14 mouse cellular contexts compared by ENCODE assay signal in the genomic region with DNA sequence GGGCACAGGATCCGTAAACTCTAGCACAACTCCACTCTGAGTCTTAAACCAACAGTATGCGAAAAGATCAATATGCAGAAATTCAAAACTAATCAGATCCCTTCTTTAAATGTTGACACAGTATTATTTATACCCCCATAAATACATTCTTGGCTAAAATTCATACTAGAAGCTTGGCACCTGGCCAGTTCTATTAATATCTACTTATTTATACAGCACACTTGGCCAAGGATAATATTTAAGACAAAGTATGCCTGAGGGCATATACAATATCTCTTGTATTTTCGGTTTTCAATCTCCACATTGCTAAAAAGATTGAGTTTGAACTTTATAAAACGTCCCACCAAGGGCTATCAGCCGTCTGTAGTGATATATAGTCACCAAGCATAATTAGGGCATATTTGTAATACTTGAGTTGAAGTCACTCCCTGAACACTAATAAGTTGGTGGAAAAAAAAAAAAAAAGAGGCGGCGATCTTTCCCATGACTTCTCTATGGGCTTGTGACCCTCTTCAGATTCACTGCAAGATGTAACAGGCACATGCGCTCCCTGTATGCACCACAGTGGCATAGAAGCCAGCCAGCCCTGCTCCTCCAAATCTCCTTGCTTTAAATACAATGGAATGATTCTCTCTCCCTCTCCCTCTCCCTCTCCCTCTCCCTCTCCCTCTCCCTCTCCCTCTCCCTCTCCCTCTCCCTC. TPM values are rescaled to one million over a fixed set of nuclear protein-coding genes. Genes with fewer than 3 reads are reported as not detected.
DNase-seq lines count a peak whose midpoint lies in the region; ATAC-seq and TF ChIP-seq lines count a peak whose summit lies in the region.
"Had no signal": no experiment of that assay in that cellular context is flagged by ENCODE, and none has a peak within 500 bp of the region (broad histone marks: within the 10 kb centered on the region; RNA-seq: fewer than 3 reads in every experiment).

No protein-coding gene starts in this region.

- H3K4me1 ChIP-seq in intestine, embryonic 14.5 days (replicated peaks; ENCODE audit: control insufficient read depth, insufficient read depth, low read length), result peaks cover 12% of the 10 kb centered on the region
- peaks cover 23% of the 10 kb centered on the region for H3K4me1 ChIP-seq in intestine, embryonic 16.5 days (ENCODE audit: control insufficient read depth, insufficient read depth, low read length)
- peaks cover 48% of the 10 kb centered on the region for H3K4me1 ChIP-seq in limb, embryonic 13.5 days
- no peaks in the 10 kb centered on the region for H3K4me1 ChIP-seq in forebrain, embryonic 11.5 days (replicated peaks; ENCODE audit: control insufficient read depth, insufficient read depth, low read length)
- H3K4me1 ChIP-seq in midbrain, embryonic 13.5 days (replicated peaks), result peaks cover 31% of the 10 kb centered on the region

- TF ChIP-seq CTCF in gastrocnemius, adult 2 months (IDR thresholded peaks at IDR 0.05), result no peak

- no peak for DNase-seq in gastrocnemius, adult 2 months
- DNase-seq in gastrocnemius, postnatal 14 days, result no peak
- DNase-seq in intestine, embryonic 14.5 days (ENCODE audit: low spot score), result no peak
- DNase-seq in Muller cell, postnatal 12 days (ENCODE audit: inconsistent ontology term), result peak; percentile 80
- DNase-seq in forebrain, embryonic 11.5 days (ENCODE audit: low spot score), result no peak
- DNase-seq: adrenal gland, postnatal 14 days; kidney, adult 9 months; left cerebral cortex, postnatal 4 days had no signal

- no peaks in the 10 kb centered on the region for H3K9me3 ChIP-seq in intestine, embryonic 14.5 days (ENCODE audit: control insufficient read depth, low read length)
- H3K9me3 ChIP-seq in intestine, embryonic 16.5 days (ENCODE audit: control insufficient read depth, low read length), result no peaks in the 10 kb centered on the region
- H3K9me3 ChIP-seq in limb, embryonic 13.5 days, result no peaks in the 10 kb centered on the region
- H3K9me3 ChIP-seq in forebrain, embryonic 11.5 days (ENCODE audit: control insufficient read depth, low read length), result no peaks in the 10 kb centered on the region
- H3K9me3 ChIP-seq in midbrain, embryonic 13.5 days, result no peaks in the 10 kb centered on the region
- H3K9me3 ChIP-seq: midbrain, embryonic 12.5 days; neural tube, embryonic 12.5 days had no signal

- ATAC-seq in intestine, embryonic 14.5 days (replicated peaks; ENCODE audit: low FRiP score, low TSS enrichment, low read depth), result no peak
- ATAC-seq in intestine, embryonic 16.5 days, result no peak
- ATAC-seq in limb, embryonic 13.5 days (ENCODE audit: low FRiP score, low read depth), result no peak
- no peak for ATAC-seq in forebrain, embryonic 11.5 days (replicated peaks; ENCODE audit: low FRiP score)
- no peak for ATAC-seq in midbrain, embryonic 13.5 days

- peak overlapping the region; percentile 45 for H3K4me3 ChIP-seq in gastrocnemius, adult 2 months
- no peak overlapping the region for H3K4me3 ChIP-seq in intestine, embryonic 14.5 days (ENCODE audit: low read depth, low read length)
- no peak overlapping the region for H3K4me3 ChIP-seq in intestine, embryonic 16.5 days (ENCODE audit: low read length)
- peak overlapping the region; percentile 75 for H3K4me3 ChIP-seq in limb, embryonic 13.5 days
- H3K4me3 ChIP-seq in forebrain, embryonic 11.5 days (ENCODE audit: low read depth, low read length), result no peak overlapping the region
- no peak overlapping the region for H3K4me3 ChIP-seq in midbrain, embryonic 13.5 days (replicated peaks)
- H3K4me3 ChIP-seq: erythroblast, embryonic 14.5 days had no signal

- 29% methylated on average over 8 of the region's 8 CpGs for WGBS in intestine, embryonic 14.5 days
- WGBS in intestine, embryonic 16.5 days, result 39% methylated on average over 8 of the region's 8 CpGs
- WGBS in limb, embryonic 13.5 days, result 45% methylated on average over 8 of the region's 8 CpGs
- 69% methylated on average over 8 of the region's 8 CpGs for WGBS in forebrain, embryonic 11.5 days
- WGBS in midbrain, embryonic 13.5 days, result 78% methylated on average over 8 of the region's 8 CpGs

- peaks cover 5% of the 10 kb centered on the region; the same call in 1 of the 2 replicates for H3K27me3 ChIP-seq in intestine, embryonic 14.5 days (replicated peaks; ENCODE audit: control insufficient read depth, insufficient read depth, low read length)
- H3K27me3 ChIP-seq in intestine, embryonic 16.5 days (replicated peaks; ENCODE audit: control insufficient read depth, insufficient read depth, low read length), result no peaks in the 10 kb centered on the region
- H3K27me3 ChIP-seq in limb, embryonic 13.5 days, result no peaks in the 10 kb centered on the region
- peaks cover 2% of the 10 kb centered on the region; the same call in 1 of the 2 replicates for H3K27me3 ChIP-seq in forebrain, embryonic 11.5 days (ENCODE audit: control insufficient read depth, insufficient read depth, low read length)
- H3K27me3 ChIP-seq in midbrain, embryonic 13.5 days, result peaks cover 31% of the 10 kb centered on the region
- H3K27me3 ChIP-seq: neural tube, embryonic 12.5 days had no signal

- H3K27ac ChIP-seq in gastrocnemius, adult 2 months, result peak overlapping the region; percentile 70
- no peak overlapping the region for H3K27ac ChIP-seq in intestine, embryonic 14.5 days (ENCODE audit: low read depth)
- no peak overlapping the region for H3K27ac ChIP-seq in intestine, embryonic 16.5 days (ENCODE audit: low read length)
- 0 out of 2 replicates have a peak overlapping the region, but pooled peaks have one; percentile 44 for H3K27ac ChIP-seq in limb, embryonic 13.5 days
- H3K27ac ChIP-seq in forebrain, embryonic 11.5 days (ENCODE audit: low read depth, low read length), result no peak overlapping the region
- H3K27ac ChIP-seq in midbrain, embryonic 13.5 days, result no peak overlapping the region
- H3K27ac ChIP-seq: midbrain, embryonic 12.5 days; neural tube, embryonic 12.5 days had no signal

- H3K9ac ChIP-seq in intestine, embryonic 14.5 days (ENCODE audit: low read length), result no peak overlapping the region
- H3K9ac ChIP-seq in intestine, embryonic 16.5 days (ENCODE audit: low read depth, low read length), result no peak overlapping the region
- peak overlapping the region; percentile 13; the same call in 1 of the 2 replicates for H3K9ac ChIP-seq in limb, embryonic 13.5 days
- H3K9ac ChIP-seq in forebrain, embryonic 11.5 days (ENCODE audit: low read length), result no peak overlapping the region
- no peak overlapping the region for H3K9ac ChIP-seq in midbrain, embryonic 13.5 days (replicated peaks)
- H3K9ac ChIP-seq: midbrain, embryonic 12.5 days; neural tube, embryonic 12.5 days had no signal

- H3K4me2 ChIP-seq in intestine, embryonic 14.5 days (ENCODE audit: low read length), result peak overlapping the region; percentile 28
- H3K4me2 ChIP-seq in intestine, embryonic 16.5 days (ENCODE audit: low read depth, low read length), result no peak overlapping the region
- peak overlapping the region; percentile 80 for H3K4me2 ChIP-seq in limb, embryonic 13.5 days (replicated peaks)
- no peak overlapping the region for H3K4me2 ChIP-seq in forebrain, embryonic 11.5 days (ENCODE audit: low read depth, low read length, severe bottlenecking)
- no peak overlapping the region for H3K4me2 ChIP-seq in midbrain, embryonic 13.5 days (replicated peaks)

- H3K36me3 ChIP-seq in intestine, embryonic 14.5 days (ENCODE audit: control insufficient read depth, insufficient read depth, low read length), result no peaks in the 10 kb centered on the region
- H3K36me3 ChIP-seq in intestine, embryonic 16.5 days (ENCODE audit: control insufficient read depth, insufficient read depth, low read length), result no peaks in the 10 kb centered on the region
- peaks cover 22% of the 10 kb centered on the region for H3K36me3 ChIP-seq in limb, embryonic 13.5 days
- H3K36me3 ChIP-seq in forebrain, embryonic 11.5 days (ENCODE audit: control insufficient read depth, insufficient read depth, low read length), result no peaks in the 10 kb centered on the region
- no peaks in the 10 kb centered on the region for H3K36me3 ChIP-seq in midbrain, embryonic 13.5 days
- H3K36me3 ChIP-seq: midbrain, embryonic 12.5 days; neural tube, embryonic 12.5 days had no signal

- intact Hi-C loops in gastrocnemius, adult 2 months (cut with DNase I), result loop anchor here (5.0 kb wide), 2 partner anchors 114 to 219 kb away; no protein-coding TSS in a partner anchor
- intact Hi-C loops in gastrocnemius, postnatal 14 days (cut with DNase I; ENCODE audit: low total_unique reads), result loop anchor here (10.0 kb wide), 1 partner anchor 147 kb away; no protein-coding TSS in a partner anchor

RNA-seq across cellular contexts. Expression of a gene that starts 4.4 kb away (rescaled TPM):
- 10 to 100 TPM in 1 of 2 experiments, 1 to 10 TPM in 1; 6.5 to 14.1 TPM for total RNA-seq in gastrocnemius, adult 2 months (2021)
- 10 to 100 TPM; 15.7 to 23.8 TPM for total RNA-seq in gastrocnemius, postnatal 14 days (2021)
- polyA plus RNA-seq in intestine, embryonic 14.5 days (2014; fragmentation: Nextera tagmentation; extraction: Ambion mirVana), result 21.5 and 26.2 TPM in 2 replicates
- 11.0 and 12.2 TPM in 2 replicates for polyA plus RNA-seq in intestine, embryonic 16.5 days (2015; fragmentation: Nextera tagmentation; extraction: Ambion mirVana)
- polyA plus RNA-seq in limb, embryonic 13.5 days (2015; fragmentation: Nextera tagmentation; extraction: Ambion mirVana), result 101 and 106 TPM in 2 replicates
- 17.2 and 20.6 TPM in 2 replicates for polyA plus RNA-seq in forebrain, embryonic 11.5 days (2014; fragmentation: Nextera tagmentation; extraction: Ambion mirVana)
- 10.2 and 11.1 TPM in 2 replicates for polyA plus RNA-seq in midbrain, embryonic 13.5 days (2015; fragmentation: Nextera tagmentation; extraction: Ambion mirVana)
- polyA plus RNA-seq: erythroblast, embryonic 14.5 days had no signal

RNA-seq across cellular contexts. Expression of a gene that starts 47.8 kb away (rescaled TPM):
- total RNA-seq in gastrocnemius, adult 2 months (2021), result 10 to 100 TPM; 12.1 to 13.7 TPM
- total RNA-seq in gastrocnemius, postnatal 14 days (2021), result 10 to 100 TPM; 10.9 to 14.4 TPM
- polyA plus RNA-seq in intestine, embryonic 14.5 days (2014; fragmentation: Nextera tagmentation; extraction: Ambion mirVana), result 76.4 and 85.1 TPM in 2 replicates
- polyA plus RNA-seq in intestine, embryonic 16.5 days (2015; fragmentation: Nextera tagmentation; extraction: Ambion mirVana), result 53.9 and 61.2 TPM in 2 replicates
- polyA plus RNA-seq in limb, embryonic 13.5 days (2015; fragmentation: Nextera tagmentation; extraction: Ambion mirVana), result 69.4 and 75.6 TPM in 2 replicates
- 64.5 and 69.4 TPM in 2 replicates for polyA plus RNA-seq in forebrain, embryonic 11.5 days (2014; fragmentation: Nextera tagmentation; extraction: Ambion mirVana)
- polyA plus RNA-seq in midbrain, embryonic 13.5 days (2015; fragmentation: Nextera tagmentation; extraction: Ambion mirVana), result 34.6 and 38.8 TPM in 2 replicates

Comparison
In these comparisons a context has a peak if more than half of its experiments do, and no peak if none do; other contexts are left out.
1. H3K4me2 ChIP-seq: peak in intestine, embryonic 14.5 days (single experiment) and limb, embryonic 13.5 days (single experiment); none in intestine, embryonic 16.5 days (single experiment), forebrain, embryonic 11.5 days (single experiment) and midbrain, embryonic 13.5 days (single experiment).
2. H3K27ac ChIP-seq: peak in gastrocnemius, adult 2 months (single experiment) and limb, embryonic 13.5 days (single experiment); none in intestine, embryonic 14.5 days (single experiment), intestine, embryonic 16.5 days (single experiment), forebrain, embryonic 11.5 days (single experiment) and midbrain, embryonic 13.5 days (single experiment).
3. H3K4me3 ChIP-seq: peak in gastrocnemius, adult 2 months (single experiment) and limb, embryonic 13.5 days (single experiment); none in intestine, embryonic 14.5 days (single experiment), intestine, embryonic 16.5 days (single experiment), forebrain, embryonic 11.5 days (single experiment) and midbrain, embryonic 13.5 days (single experiment).